Mouse (Mus musculus) limb, embryonic 13.5 days (tissue): Measurements from ENCODE around the gene Ccr10. TPM values are rescaled to one million over a fixed set of nuclear protein-coding genes. Genes with fewer than 3 reads are reported as not detected.

ENCODE experiments used
- ATAC-seq: fragments of 200-750 bp; cut with Nextera tagmentation; 2 replicates; pipeline ENCODE4 v1.8.0; 2017; ENCODE audit warnings: low read depth, moderate number of reproducible peaks, moderate TSS enrichment; ENCODE audit not compliant: low FRiP score
- H3K27ac ChIP-seq: fragments of 300-500 bp; sonication (generic); 2 replicates; pipeline ENCODE4 v1.5.1; 2015; ENCODE audit warnings: inconsistent platforms, mild to moderate bottlenecking, moderate library complexity
- H3K27me3 ChIP-seq: fragments of 300-500 bp; sonication (generic); 2 replicates; pipeline ENCODE4 v1.6.1; 2015; ENCODE audit warnings: mild to moderate bottlenecking, inconsistent platforms
- H3K36me3 ChIP-seq: fragments of 300-500 bp; sonication (generic); 2 replicates; pipeline ENCODE4 v1.6.1; 2015; ENCODE audit warnings: inconsistent platforms, mild to moderate bottlenecking, moderate library complexity
- H3K4me1 ChIP-seq: fragments of 300-500 bp; sonication (generic); 2 replicates; pipeline ENCODE4 v1.6.1; 2015; ENCODE audit warnings: inconsistent platforms
- H3K4me2 ChIP-seq: fragments of 300-500 bp; sonication (generic); replicated peaks from 2 replicates; pipeline ENCODE4 v1.6.1; 2015; ENCODE audit warnings: inconsistent platforms, mild to moderate bottlenecking, moderate library complexity
- H3K4me3 ChIP-seq: fragments of 300-500 bp; sonication (generic); 2 replicates; pipeline ENCODE4 v1.5.1; 2015; ENCODE audit warnings: moderate library complexity, mild to moderate bottlenecking, inconsistent platforms
- H3K9ac ChIP-seq: fragments of 300-500 bp; sonication (generic); 2 replicates; pipeline ENCODE4 v1.6.1; 2015; ENCODE audit warnings: mild to moderate bottlenecking, inconsistent platforms
- H3K9me3 ChIP-seq: fragments of 300-500 bp; sonication (generic); 2 replicates; pipeline ENCODE4 v1.6.1; 2016; ENCODE audit warnings: inconsistent platforms
- WGBS: fragments of 180-500 bp; shearing (Covaris S2); methylation state at CpG from one replicate; pipeline ENCODE4 v1.1.7; 2015; 5-methylcytosine and 5-hydroxymethylcytosine counted together
- polyA plus RNA-seq: library from polyadenylated mRNA; unstranded; fragments of >200 nt; fragmentation: Nextera tagmentation; extraction: Ambion mirVana; gene quantifications from 2 replicates; pipeline ENCODE4 v1.2.1, GENCODE M21; 2015

The Ccr10 gene
- polyA plus RNA-seq: 0.10 TPM in 1 of 2 replicates, not detected in the other

DNA sequence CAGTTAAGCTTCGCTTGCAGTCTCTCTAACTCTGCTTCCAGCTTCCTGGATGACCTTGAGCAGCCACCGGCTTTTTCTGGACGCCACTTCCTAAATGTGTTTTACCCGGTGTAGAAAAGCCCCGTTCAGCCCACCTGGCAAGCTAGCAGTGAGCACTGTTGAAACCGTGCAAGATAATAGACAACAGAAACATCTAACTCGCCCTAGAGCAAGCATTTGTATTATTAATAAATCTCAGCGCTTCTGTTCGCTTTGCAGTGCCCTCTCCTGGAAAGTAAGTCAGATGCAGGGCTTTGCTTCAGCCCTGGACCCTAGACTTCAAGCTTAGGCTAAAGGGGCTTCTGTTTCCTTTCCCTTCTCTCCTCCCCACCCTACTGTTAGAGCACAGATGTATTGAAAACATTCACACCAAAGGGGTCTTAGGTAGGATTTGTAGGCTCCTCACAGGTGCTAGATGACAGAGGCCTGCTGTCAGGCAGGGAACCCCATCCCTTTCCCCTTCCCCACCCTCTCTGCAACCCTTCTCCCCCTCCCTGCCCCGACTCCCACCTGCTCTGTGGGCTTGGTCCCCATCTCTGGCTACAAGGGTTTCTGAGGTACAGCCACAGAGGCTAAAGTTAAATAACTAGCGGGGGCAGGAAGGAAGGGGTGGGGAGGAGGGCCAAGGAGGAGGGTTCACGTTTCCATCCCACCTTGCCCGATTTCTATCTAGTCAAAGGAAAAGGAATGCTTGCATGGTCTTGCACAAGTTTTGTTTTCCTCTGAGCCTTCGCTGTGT lies at the start of gene Ccr10:
TSS of gene Ccr10 (minus strand) at position 593 of the 778 bp plus-strand sequence.
- Histone ChIP-seq H3K9ac (peak within 1 kb of the TSS; percentile 63; the same call in 1 of the 2 replicates), H3K4me2 (peak within 1 kb of the TSS; percentile 89), H3K4me1 (peaks cover 64% of the 10 kb centered on the region), H3K36me3 (no peaks in the 10 kb centered on the region), H3K27me3 (peaks cover 77% of the 10 kb centered on the region), H3K4me3 (peak within 1 kb of the TSS; percentile 40), H3K27ac (no peak within 1 kb of the TSS), H3K9me3 (no peaks in the 10 kb centered on the region)
- WGBS: 27% methylated on average over 14 of the region's 14 CpGs
- ATAC-seq: no peak

DNA sequence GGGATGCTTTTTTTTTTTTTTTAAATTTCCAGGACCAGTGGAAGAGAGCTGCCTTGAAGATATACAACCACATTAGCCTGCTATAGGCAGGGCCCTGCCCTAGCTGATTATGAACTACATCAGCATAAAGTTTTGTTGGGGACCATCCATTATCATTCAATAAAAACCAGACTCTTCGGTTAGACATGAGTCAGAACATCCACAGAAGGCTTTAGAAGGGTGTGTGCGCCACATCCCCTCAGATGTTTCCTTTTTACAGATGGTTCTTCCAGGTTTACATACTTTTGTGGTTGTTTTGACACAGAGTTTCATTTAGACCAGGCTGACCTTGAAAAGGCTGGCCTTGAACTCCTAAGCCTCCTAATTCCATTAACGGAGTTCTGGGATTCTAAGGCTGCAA lies 49.1 kb upstream of the Ccr10 start:
- Histone ChIP-seq H3K27me3 (no peaks in the 10 kb centered on the region), H3K9ac (no peak overlapping the region), H3K9me3 (no peaks in the 10 kb centered on the region), H3K36me3 (no peaks in the 10 kb centered on the region), H3K4me2 (no peak overlapping the region), H3K27ac (no peak overlapping the region), H3K4me1 (peaks cover 9% of the 10 kb centered on the region; the same call in 1 of the 2 replicates), H3K4me3 (no peak overlapping the region)
- 86% methylated on average over 3 of the region's 3 CpGs for WGBS
- no peak for ATAC-seq

DNA sequence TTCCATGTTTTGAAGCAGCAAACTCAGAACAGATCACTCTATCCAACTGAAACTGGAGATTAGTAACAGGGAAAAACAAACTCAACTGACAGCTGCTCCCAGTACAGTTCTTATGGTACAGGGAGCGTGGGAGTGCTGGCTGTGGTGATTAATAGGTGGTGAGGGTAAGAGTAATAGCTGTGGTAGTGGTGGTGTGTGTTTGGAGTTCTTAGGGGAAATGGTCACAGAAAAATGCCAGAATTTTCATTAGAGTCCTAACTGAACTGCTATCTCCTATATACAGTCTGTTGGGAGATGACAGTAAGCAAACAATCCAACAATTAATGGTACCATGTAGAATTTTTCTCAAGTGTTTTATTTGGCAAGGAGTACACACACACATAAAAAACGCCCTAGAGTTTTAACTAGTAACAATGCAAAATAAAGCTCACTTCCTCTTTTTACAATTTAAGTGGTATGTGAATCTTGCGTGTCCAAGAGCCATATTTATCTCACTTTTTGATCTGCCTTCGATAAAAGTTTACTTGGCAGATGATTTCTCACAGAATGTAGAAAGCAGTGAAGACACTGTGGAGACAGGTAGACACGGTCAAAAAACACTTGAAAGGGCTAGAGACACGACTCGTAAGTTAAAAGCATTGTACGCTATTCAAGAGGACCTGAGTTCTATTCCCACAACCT lies 46.2 kb upstream of the Ccr10 start:
- Histone ChIP-seq H3K27ac (no peak overlapping the region), H3K27me3 (no peaks in the 10 kb centered on the region), H3K9ac (no peak overlapping the region), H3K9me3 (no peaks in the 10 kb centered on the region), H3K4me1 (peaks cover 9% of the 10 kb centered on the region; the same call in 1 of the 2 replicates), H3K36me3 (peaks cover 15% of the 10 kb centered on the region), H3K4me2 (no peak overlapping the region), H3K4me3 (no peak overlapping the region)
- no peak for ATAC-seq
- 85% methylated on average over 8 of the region's 8 CpGs for WGBS

DNA sequence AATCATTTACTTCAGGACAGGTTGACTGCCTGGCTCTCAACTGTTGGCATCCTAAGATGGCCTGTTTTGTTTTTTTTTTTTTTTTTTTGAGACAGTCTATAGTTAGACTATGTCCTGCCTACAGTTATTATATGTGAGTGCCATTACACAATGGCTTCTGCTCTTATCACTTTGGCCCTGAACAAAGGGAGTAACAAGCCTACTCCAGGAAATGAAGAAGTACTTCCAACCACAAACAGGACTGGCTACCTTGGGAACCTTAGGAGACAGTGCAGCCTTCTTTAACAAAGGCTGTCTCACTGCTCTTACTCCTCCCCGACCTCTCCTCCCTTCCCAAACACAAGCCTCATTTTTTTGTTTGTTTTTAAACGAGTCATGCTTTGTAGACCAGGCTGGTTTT lies 45.6 kb upstream of the Ccr10 start:
- Histone ChIP-seq H3K36me3 (peaks cover 15% of the 10 kb centered on the region), H3K9ac (no peak overlapping the region), H3K4me1 (peaks cover 9% of the 10 kb centered on the region; the same call in 1 of the 2 replicates), H3K4me3 (no peak overlapping the region), H3K4me2 (no peak overlapping the region), H3K27ac (no peak overlapping the region), H3K27me3 (no peaks in the 10 kb centered on the region), H3K9me3 (no peaks in the 10 kb centered on the region)
- 66% methylated on average over 2 of the region's 2 CpGs for WGBS
- ATAC-seq: no peak

DNA sequence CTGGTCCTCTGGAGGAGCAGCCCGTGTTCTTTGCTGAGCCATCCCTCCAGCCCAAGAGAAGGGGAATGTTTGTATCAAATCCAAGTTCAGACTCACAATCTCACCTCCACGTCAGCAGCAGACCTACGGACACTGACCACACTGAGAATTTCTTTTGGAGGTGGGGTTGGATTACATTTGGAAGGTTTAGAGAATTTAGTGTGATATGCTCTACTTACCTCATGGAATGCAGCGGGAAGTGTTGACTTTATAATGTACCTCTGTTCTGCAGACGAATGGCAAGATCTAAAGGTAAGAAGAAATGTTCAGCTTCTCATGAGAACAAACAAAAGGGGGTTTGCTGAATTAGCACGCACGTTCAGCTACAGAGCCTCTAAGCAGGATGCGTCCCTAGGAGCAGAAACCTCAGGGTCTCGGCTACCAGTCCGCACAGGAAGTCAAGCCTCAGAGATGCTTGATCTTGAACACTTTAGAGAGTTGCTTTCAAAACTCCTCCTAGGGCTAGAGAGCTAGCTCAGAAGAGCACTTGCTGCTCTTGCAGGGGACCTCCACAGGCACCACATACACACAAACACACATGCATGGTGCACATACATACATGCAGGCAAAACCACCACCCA lies 43.3 kb upstream of the Ccr10 start:
- H3K27me3 ChIP-seq: no peaks in the 10 kb centered on the region
- no peak overlapping the region for H3K27ac ChIP-seq
- no peak overlapping the region for H3K4me2 ChIP-seq
- H3K9me3 ChIP-seq: no peaks in the 10 kb centered on the region
- H3K36me3 ChIP-seq: peaks cover 37% of the 10 kb centered on the region
- 85% methylated on average over 10 of the region's 10 CpGs for WGBS
- no peak for ATAC-seq
- no peaks in the 10 kb centered on the region for H3K4me1 ChIP-seq
- H3K9ac ChIP-seq: no peak overlapping the region
- H3K4me3 ChIP-seq: no peak overlapping the region

DNA sequence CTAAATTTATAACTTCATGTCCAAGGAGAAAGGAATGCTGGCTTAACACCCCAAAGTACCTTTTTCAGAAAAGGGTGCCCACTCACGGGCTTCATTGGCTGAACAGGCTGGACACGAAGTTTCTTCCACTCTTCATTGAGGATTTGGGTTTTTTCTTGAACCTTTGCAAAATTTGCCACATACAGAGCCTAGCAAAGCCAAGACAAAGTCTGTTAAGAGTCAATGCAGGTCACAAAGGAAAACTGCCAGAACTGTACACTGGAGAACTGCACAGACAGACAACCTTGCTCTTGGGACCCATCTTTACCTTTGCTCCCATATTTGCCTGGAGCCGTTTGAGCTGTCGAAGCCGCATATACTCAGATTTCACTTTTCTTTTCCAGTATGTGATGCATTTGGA lies 41.7 kb upstream of the Ccr10 start:
- no peak overlapping the region for H3K9ac ChIP-seq
- H3K4me1 ChIP-seq: no peaks in the 10 kb centered on the region
- peaks cover 48% of the 10 kb centered on the region for H3K36me3 ChIP-seq
- H3K9me3 ChIP-seq: no peaks in the 10 kb centered on the region
- no peak overlapping the region for H3K4me3 ChIP-seq
- WGBS: 86% methylated on average over 5 of the region's 5 CpGs
- no peak overlapping the region for H3K4me2 ChIP-seq
- H3K27me3 ChIP-seq: no peaks in the 10 kb centered on the region
- H3K27ac ChIP-seq: no peak overlapping the region
- no peak for ATAC-seq

DNA sequence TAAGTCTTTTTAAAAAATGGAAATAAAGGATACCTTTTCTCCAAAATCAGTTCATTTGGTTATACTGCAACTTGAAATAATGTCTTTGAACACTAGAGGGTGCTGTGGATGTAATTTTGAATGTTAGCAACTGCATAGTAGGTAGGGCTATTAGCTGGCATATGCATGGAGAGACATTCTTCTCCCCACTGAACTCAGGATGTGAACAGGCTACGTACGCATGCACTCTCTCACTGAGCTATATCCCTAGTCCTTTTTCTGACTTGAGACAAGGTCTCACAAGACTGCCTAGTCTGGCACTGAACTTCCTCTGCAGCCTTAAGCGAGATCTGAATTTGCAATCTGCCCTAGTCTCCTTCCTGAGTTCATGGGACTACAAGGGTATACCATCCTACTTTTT lies 36.7 kb upstream of the Ccr10 start:
- 45% methylated on average over 3 of the region's 3 CpGs for WGBS
- Histone ChIP-seq H3K4me3 (no peak overlapping the region), H3K4me2 (no peak overlapping the region), H3K9ac (no peak overlapping the region), H3K27me3 (no peaks in the 10 kb centered on the region), H3K36me3 (peaks cover 75% of the 10 kb centered on the region), H3K4me1 (no peaks in the 10 kb centered on the region), H3K27ac (no peak overlapping the region), H3K9me3 (no peaks in the 10 kb centered on the region)
- peak; percentile 71; the same call in 1 of the 2 replicates for ATAC-seq

DNA sequence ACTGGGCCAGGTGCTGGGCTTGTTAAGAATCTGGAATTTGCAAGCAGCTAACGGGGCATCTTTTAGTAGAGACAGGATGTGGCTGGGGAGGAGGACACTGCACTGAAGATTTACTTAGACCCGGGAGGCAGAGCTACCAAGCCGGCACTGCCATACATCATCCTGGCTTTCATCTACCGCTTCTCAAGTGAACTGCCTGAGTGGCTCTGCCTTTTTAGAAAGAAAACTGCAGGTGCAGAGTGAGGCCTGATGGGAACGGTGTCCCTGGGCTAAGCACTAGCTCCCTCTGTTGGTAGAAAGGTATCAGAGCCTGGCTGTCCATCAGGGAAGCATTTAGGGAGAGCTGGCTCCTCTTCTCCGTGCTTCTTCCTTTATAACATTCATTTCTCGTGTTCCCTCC lies 25.7 kb upstream of the Ccr10 start:
- Histone ChIP-seq H3K27me3 (no peaks in the 10 kb centered on the region), H3K36me3 (peaks cover 83% of the 10 kb centered on the region), H3K4me3 (no peak overlapping the region), H3K4me1 (no peaks in the 10 kb centered on the region), H3K27ac (no peak overlapping the region), H3K9ac (no peak overlapping the region), H3K9me3 (no peaks in the 10 kb centered on the region), H3K4me2 (no peak overlapping the region)
- WGBS: 28% methylated on average over 7 of the region's 7 CpGs
- ATAC-seq: no peak

DNA sequence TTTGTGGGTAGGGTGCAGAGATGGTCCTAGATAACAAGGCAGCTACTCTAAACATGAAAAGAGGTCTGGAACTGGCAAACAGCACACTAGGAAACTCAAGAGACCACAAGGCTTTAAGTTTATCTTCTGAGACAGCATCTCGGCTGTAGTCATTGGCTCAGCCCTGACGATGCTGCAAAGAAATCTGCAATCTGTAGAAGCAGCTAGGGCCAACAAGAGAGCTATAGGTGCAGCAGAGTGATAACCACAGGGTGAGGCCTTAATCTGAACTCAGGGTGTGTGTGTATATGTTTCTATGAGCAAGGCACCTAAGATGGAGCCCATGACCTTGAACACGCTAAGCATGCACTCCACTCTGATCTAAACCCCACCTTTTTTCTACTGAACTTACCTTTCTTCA lies 24.3 kb upstream of the Ccr10 start:
- H3K9me3 ChIP-seq: no peaks in the 10 kb centered on the region
- H3K4me2 ChIP-seq: no peak overlapping the region
- 91% methylated on average over 3 of the region's 3 CpGs for WGBS
- H3K4me1 ChIP-seq: no peaks in the 10 kb centered on the region
- no peak overlapping the region for H3K9ac ChIP-seq
- peaks cover 85% of the 10 kb centered on the region for H3K36me3 ChIP-seq
- ATAC-seq: no peak
- H3K27ac ChIP-seq: no peak overlapping the region
- H3K4me3 ChIP-seq: no peak overlapping the region
- no peaks in the 10 kb centered on the region for H3K27me3 ChIP-seq

DNA sequence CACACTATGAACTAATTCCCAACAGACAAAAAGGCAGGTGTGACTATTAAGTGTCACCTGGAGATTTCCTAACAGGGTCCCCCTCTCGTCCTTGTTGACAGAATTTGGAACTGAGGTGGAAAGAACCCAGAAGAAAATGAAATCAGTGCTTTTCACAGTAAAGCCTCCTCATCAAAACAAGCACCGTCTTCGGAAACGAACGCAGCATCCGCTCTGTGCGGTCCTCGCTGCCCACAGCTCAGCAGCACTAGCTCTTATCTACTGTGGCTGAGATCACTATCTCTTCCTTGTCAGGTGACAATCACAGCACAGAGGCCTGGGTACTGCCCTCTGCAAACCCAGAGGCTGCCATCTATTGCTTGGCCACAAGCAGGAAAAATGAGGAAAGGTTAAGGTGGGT lies 20.9 kb upstream of the Ccr10 start:
- Histone ChIP-seq H3K9ac (no peak overlapping the region), H3K27ac (no peak overlapping the region), H3K27me3 (no peaks in the 10 kb centered on the region), H3K36me3 (peaks cover 86% of the 10 kb centered on the region), H3K4me2 (no peak overlapping the region), H3K4me1 (peaks cover 5% of the 10 kb centered on the region), H3K4me3 (no peak overlapping the region), H3K9me3 (no peaks in the 10 kb centered on the region)
- WGBS: 94% methylated on average over 8 of the region's 8 CpGs
- ATAC-seq: no peak

DNA sequence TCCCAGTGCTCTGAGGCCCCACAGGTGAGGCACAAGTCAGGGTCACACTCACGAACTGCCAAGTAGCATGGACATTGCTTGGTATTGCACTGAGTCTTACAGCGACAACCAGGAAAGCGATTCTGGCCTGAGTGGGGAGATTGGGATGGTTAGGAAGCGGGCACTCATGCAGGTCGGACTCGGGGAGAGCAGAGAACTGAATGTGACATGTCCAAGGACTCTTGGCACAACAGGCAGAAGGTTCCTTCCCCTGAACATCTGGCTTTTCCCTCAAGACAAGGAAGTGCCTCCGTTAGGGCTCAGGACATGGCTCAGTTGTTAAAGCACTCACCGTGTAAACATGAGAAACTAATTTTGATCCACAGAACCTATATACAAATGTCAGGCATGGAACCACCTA lies 20.3 kb upstream of the Ccr10 start:
- H3K9me3 ChIP-seq: no peaks in the 10 kb centered on the region
- no peak overlapping the region for H3K4me3 ChIP-seq
- no peaks in the 10 kb centered on the region for H3K27me3 ChIP-seq
- no peak overlapping the region for H3K9ac ChIP-seq
- no peak overlapping the region for H3K27ac ChIP-seq
- no peak overlapping the region for H3K4me2 ChIP-seq
- peaks cover 80% of the 10 kb centered on the region for H3K36me3 ChIP-seq
- peaks cover 11% of the 10 kb centered on the region for H3K4me1 ChIP-seq
- ATAC-seq: no peak
- WGBS: 84% methylated on average over 8 of the region's 8 CpGs

DNA sequence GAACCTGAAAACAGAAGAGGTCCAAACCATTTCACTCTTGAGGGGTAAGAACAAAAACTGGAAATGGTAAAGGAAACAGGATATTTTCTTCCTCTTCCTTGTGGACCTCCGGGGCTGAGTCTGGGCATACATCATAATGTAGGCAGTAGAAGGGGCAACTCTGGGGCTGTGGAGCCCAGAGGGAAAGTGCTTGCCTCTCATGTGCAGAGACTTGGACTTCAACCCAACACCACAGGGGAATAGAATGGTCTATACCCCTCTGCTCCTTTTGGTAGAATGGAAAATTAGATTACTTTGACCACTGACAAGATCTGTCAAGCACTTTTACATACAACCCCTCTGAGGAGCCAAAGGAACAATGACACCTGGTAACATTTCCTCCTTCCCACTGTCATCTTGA lies 19.9 kb upstream of the Ccr10 start:
- no peak for ATAC-seq

More for the DNA sequence above, 19.9 kb upstream of the Ccr10 start:
- Histone ChIP-seq H3K9me3 (no peaks in the 10 kb centered on the region), H3K27ac (no peak overlapping the region), H3K9ac (no peak overlapping the region), H3K27me3 (no peaks in the 10 kb centered on the region), H3K4me1 (peaks cover 15% of the 10 kb centered on the region), H3K36me3 (peaks cover 75% of the 10 kb centered on the region), H3K4me3 (no peak overlapping the region), H3K4me2 (no peak overlapping the region)
- 79% methylated on average over 1 of the region's 1 CpGs for WGBS
